Mouse (Mus musculus) liver, adult (tissue): ENCODE results near the gene Olfr829.

Experiments
- GATA4 ChIP-seq: IDR thresholded peaks from 2 replicates; pipeline ENCODE4 v1.6.1; 2014; ENCODE audit warnings: mild to moderate bottlenecking, low read length; ENCODE audit not compliant: insufficient replicate concordance

Gene Olfr829

GRCm38 (mm10) chr9:18854633-18855032 is at the start of gene Olfr829:
Gene Olfr829, plus strand, starts transcription at chr9:18854933.
- no peak for TF ChIP-seq GATA4

- TF ChIP-seq GATA4: no peak
Measured at GRCm38 (mm10) chr9:18819426-18819825, 35.3 kb upstream of the Olfr829 start, which contains the start of gene Olfr828. Gene Olfr828, minus strand, starts transcription at chr9:18819526.

GRCm38 (mm10) chr9:18874393-18874792 is 19.7 kb downstream of the Olfr829 start, which contains the start of gene Olfr830:
Gene Olfr830, plus strand, starts transcription at chr9:18874693.
- TF ChIP-seq GATA4: no peak
